Mouse (Mus musculus): ENCODE measurements around the gene Cyth2. TPM values are rescaled to one million over a fixed set of nuclear protein-coding genes. Genes with fewer than 3 reads are reported as not detected.
A peak's percentile ranks its signal among the peaks of the same experiment; 100 is the strongest.

Cyth2 gene
- polyA plus RNA-seq, 1 experiment from 2014 or later: 194 TPM

DNA sequence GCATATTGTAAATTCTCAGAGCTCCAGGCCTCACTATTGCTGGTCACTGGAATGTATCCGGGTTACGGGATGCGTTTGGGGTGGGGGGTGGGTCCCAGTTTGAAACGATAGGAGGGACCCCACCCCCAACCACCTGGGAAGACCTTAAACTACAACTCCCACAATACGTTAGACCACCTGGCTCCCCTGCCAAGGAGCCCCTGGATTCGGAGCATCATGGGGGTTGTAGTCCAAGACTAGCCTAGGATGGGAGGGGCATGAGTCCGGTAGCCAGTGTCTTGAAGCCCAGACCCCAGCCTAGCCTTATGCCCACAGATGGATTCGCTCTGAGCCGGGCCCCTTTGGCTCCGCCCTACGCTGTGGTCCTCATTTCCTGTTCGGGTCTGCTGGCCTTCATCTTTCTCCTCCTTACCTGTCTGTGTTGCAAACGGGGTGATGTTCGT lies 28.2 kb downstream of the Cyth2 start:
- H3K27me3 ChIP-seq (ENCODE audit: control insufficient read depth, insufficient read depth, low read length): no peaks in the 10 kb centered on the region
- peak overlapping the region; percentile 88 for H3K4me2 ChIP-seq (ENCODE audit: low read depth, low read length, severe bottlenecking)
- H3K4me1 ChIP-seq (replicated peaks; ENCODE audit: control insufficient read depth, insufficient read depth, low read length): peaks cover 20% of the 10 kb centered on the region
- no peak overlapping the region; the same call in 1 of the 2 replicates for H3K27ac ChIP-seq (ENCODE audit: low read depth, low read length)
- DNase-seq (ENCODE audit: low spot score): peak; percentile 83
- peak overlapping the region; percentile 85 for H3K9ac ChIP-seq (ENCODE audit: low read length)
- no peaks in the 10 kb centered on the region for H3K9me3 ChIP-seq (ENCODE audit: control insufficient read depth, low read length)
- H3K36me3 ChIP-seq (ENCODE audit: control insufficient read depth, insufficient read depth, low read length): peaks cover 15% of the 10 kb centered on the region
- peak; percentile 70 for ATAC-seq (replicated peaks; ENCODE audit: low FRiP score)
- peak overlapping the region; percentile 92 for H3K4me3 ChIP-seq (ENCODE audit: low read depth, low read length)
- under 1% methylated on average over 14 of the region's 14 CpGs for WGBS

DNA sequence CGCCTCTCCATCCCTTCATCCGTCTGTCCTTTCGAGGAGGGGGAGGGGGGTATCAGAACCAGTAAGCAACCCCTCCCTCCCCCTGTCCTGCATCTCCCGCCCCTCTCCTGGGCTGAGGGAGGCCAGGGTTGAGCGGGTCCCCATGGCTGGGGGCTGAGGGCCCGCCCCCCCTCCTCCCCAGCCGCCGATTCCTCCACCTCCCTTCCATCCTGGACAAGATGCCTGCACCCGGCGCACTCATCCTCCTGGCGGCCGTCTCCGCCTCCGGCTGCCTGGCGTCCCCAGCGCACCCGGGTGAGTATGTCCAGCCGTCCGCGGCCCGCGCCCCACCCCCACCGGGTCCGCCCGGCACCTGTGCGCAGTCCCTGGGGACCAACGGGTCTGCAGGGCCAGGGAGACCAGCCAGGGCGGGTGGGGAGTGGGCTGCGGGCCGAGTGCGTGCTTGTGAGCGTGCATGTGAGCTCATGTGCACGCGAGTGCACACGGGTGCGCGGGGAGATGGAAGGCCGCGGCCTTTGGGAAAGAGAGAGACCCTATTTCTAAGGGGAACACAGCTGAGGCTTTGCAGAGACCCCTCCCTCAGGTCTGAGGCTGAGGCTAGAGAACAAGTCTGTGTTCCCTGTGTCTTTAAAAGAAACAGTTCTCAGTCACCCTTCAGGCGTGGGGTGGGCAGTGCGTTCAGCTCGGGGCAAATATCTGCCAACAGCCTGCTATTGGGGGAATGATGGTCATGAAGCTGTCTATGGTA lies 28.8 kb downstream of the Cyth2 start:
- peaks cover 20% of the 10 kb centered on the region for H3K4me1 ChIP-seq (replicated peaks; ENCODE audit: control insufficient read depth, insufficient read depth, low read length)
- H3K27me3 ChIP-seq (ENCODE audit: control insufficient read depth, insufficient read depth, low read length): no peaks in the 10 kb centered on the region
- ATAC-seq (replicated peaks; ENCODE audit: low FRiP score) (peak; percentile 51), DNase-seq (ENCODE audit: low spot score) (peak; percentile 85)
- H3K4me2 ChIP-seq (ENCODE audit: low read depth, low read length, severe bottlenecking): peak overlapping the region; percentile 88
- peak overlapping the region; percentile 92 for H3K4me3 ChIP-seq (ENCODE audit: low read depth, low read length)
- H3K36me3 ChIP-seq (ENCODE audit: control insufficient read depth, insufficient read depth, low read length): peaks cover 15% of the 10 kb centered on the region
- H3K9ac ChIP-seq (ENCODE audit: low read length): peak overlapping the region; percentile 85
- peak overlapping the region; percentile 63 for H3K27ac ChIP-seq (ENCODE audit: low read depth, low read length)
- H3K9me3 ChIP-seq (ENCODE audit: control insufficient read depth, low read length): no peaks in the 10 kb centered on the region
- under 1% methylated on average over 41 of the region's 42 CpGs for WGBS

DNA sequence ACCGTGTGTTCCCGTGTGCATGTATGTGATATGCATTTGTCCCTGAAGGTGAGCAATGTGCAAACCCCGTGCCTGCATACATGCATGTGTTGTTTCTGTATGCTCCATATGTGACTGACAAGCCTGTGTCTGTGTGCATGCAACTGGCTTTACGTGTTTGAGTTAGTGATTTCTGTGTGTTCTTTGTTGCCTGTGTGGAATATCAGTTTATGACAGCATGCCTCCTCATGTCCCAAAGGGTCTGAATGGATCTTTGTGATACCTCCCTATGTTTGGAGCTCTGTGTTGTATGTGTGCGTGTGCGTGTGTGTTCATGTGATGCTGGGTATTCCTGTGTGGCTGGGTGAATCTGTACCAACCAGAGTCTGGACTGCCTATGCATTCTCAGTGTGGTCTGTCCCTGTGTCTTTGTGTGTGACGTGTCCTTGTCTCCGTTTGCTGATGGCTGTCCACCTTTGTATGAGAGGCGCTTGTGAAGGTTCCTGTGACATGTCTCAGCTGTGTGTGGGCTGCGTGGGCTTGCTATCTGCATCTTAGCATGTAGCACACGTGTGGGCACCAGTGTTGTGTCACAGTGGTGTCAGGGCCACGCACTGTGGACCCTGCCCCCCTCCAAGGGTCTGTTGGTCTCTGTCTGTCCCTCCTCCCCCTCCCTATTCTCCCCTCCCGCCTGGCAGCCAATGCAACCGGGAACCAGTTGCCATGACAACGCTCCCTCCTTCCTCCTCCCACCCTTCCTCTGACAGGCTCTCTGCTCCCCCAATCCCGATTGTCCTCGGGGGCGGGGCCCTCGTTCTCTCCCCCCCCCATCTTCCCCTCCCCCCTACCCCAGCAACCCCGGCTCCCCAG lies 29.6 kb downstream of the Cyth2 start, which contains the start of gene Sult2b1:
Gene Sult2b1 (minus strand): TSS at position 146 of the 849 bp plus-strand sequence.
- Histone ChIP-seq H3K4me3 (ENCODE audit: low read depth, low read length) (peak within 1 kb of the TSS; percentile 92), H3K9me3 (ENCODE audit: control insufficient read depth, low read length) (no peaks in the 10 kb centered on the region), H3K4me1 (replicated peaks; ENCODE audit: control insufficient read depth, insufficient read depth, low read length) (peaks cover 20% of the 10 kb centered on the region), H3K27me3 (ENCODE audit: control insufficient read depth, insufficient read depth, low read length) (no peaks in the 10 kb centered on the region), H3K36me3 (ENCODE audit: control insufficient read depth, insufficient read depth, low read length) (peaks cover 9% of the 10 kb centered on the region), H3K9ac (ENCODE audit: low read length) (peak within 1 kb of the TSS; percentile 85), H3K4me2 (ENCODE audit: low read depth, low read length, severe bottlenecking) (peak within 1 kb of the TSS; percentile 88), H3K27ac (ENCODE audit: low read depth, low read length) (peak within 1 kb of the TSS; percentile 63)
- DNase-seq (ENCODE audit: low spot score) (peak; percentile 95), ATAC-seq (replicated peaks; ENCODE audit: low FRiP score) (peak; percentile 47)
- WGBS: 20% methylated on average over 20 of the region's 20 CpGs

- Histone ChIP-seq H3K4me3 (ENCODE audit: low read depth, low read length) (peak within 1 kb of the TSS; percentile 92), H3K27ac (ENCODE audit: low read depth, low read length) (peak within 1 kb of the TSS; percentile 63), H3K36me3 (ENCODE audit: control insufficient read depth, insufficient read depth, low read length) (peaks cover 3% of the 10 kb centered on the region; the same call in 1 of the 2 replicates), H3K4me2 (ENCODE audit: low read depth, low read length, severe bottlenecking) (peak within 1 kb of the TSS; percentile 88), H3K4me1 (replicated peaks; ENCODE audit: control insufficient read depth, insufficient read depth, low read length) (peaks cover 25% of the 10 kb centered on the region), H3K9me3 (ENCODE audit: control insufficient read depth, low read length) (no peaks in the 10 kb centered on the region), H3K9ac (ENCODE audit: low read length) (peak within 1 kb of the TSS; percentile 70), H3K27me3 (ENCODE audit: control insufficient read depth, insufficient read depth, low read length) (0 out of 2 replicates have a peak, but pooled peaks cover 2% of the 10 kb centered on the region)
- DNase-seq (ENCODE audit: low spot score) (peak; percentile 87), ATAC-seq (replicated peaks; ENCODE audit: low FRiP score) (peak; percentile 20)
- WGBS: under 1% methylated on average over 38 of the region's 38 CpGs
Observed at GRCm38 (mm10) chr7:45783511-45784091, 30.8 kb downstream of the Cyth2 start, which contains the start of gene Lmtk3. Lmtk3 (plus strand) TSS chr7:45783738.

- DNase-seq (ENCODE audit: low spot score) (no peak), ATAC-seq (replicated peaks; ENCODE audit: low FRiP score) (no peak)
- 85% methylated on average over 4 of the region's 4 CpGs for WGBS
- H3K27ac ChIP-seq (ENCODE audit: low read depth, low read length): no peak overlapping the region
- H3K4me2 ChIP-seq (ENCODE audit: low read depth, low read length, severe bottlenecking): no peak overlapping the region
- no peak overlapping the region for H3K4me3 ChIP-seq (ENCODE audit: low read depth, low read length)
- peaks cover 23% of the 10 kb centered on the region for H3K4me1 ChIP-seq (replicated peaks; ENCODE audit: control insufficient read depth, insufficient read depth, low read length)
- no peaks in the 10 kb centered on the region for H3K9me3 ChIP-seq (ENCODE audit: control insufficient read depth, low read length)
- H3K36me3 ChIP-seq (ENCODE audit: control insufficient read depth, insufficient read depth, low read length): no peaks in the 10 kb centered on the region
- H3K9ac ChIP-seq (ENCODE audit: low read length): no peak overlapping the region
- 0 out of 2 replicates have a peak, but pooled peaks cover 2% of the 10 kb centered on the region for H3K27me3 ChIP-seq (ENCODE audit: control insufficient read depth, insufficient read depth, low read length)
Observed at GRCm38 (mm10) chr7:45782271-45782670, 32.1 kb downstream of the Cyth2 start.

DNA sequence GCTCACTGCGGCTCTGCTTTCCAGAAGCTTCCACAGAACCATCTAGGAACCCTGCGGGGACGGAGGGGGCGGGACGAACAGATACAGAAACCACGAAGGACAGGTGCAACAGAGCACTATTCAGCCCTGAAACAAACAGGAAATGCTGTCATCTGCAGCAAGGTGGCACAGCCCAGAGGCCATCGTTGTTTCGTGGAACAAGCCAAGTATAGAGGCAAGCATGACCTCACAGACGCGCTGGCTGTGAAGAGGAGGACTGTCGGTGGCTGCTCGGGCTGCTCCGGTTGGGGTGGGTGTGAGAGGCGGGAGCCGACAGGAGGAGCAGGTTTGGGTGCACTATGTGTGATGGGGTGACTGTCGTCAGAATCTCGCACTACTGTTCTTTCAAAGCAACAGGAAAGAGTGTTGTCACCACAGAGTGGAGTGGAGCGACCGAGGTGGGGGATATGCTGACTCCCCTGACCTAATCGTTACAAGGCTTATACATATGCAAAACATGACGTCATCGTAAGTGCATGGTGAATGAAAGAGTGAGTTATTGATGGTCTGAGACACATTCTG lies 35.2 kb downstream of the Cyth2 start:
- H3K9me3 ChIP-seq (ENCODE audit: control insufficient read depth, low read length): no peaks in the 10 kb centered on the region
- no peak overlapping the region for H3K9ac ChIP-seq (ENCODE audit: low read length)
- H3K4me3 ChIP-seq (ENCODE audit: low read depth, low read length): no peak overlapping the region; the same call in 1 of the 2 replicates
- peak overlapping the region; percentile 20; the same call in 1 of the 2 replicates for H3K4me2 ChIP-seq (ENCODE audit: low read depth, low read length, severe bottlenecking)
- H3K27me3 ChIP-seq (ENCODE audit: control insufficient read depth, insufficient read depth, low read length): 0 out of 2 replicates have a peak, but pooled peaks cover 2% of the 10 kb centered on the region
- whole genome bisulfite sequencing: 26% methylated on average over 22 of the region's 22 CpGs
- DNase-seq (ENCODE audit: low spot score) (no peak), ATAC-seq (replicated peaks; ENCODE audit: low FRiP score) (no peak)
- H3K4me1 ChIP-seq (replicated peaks; ENCODE audit: control insufficient read depth, insufficient read depth, low read length): peaks cover 9% of the 10 kb centered on the region
- H3K27ac ChIP-seq (ENCODE audit: low read depth, low read length): no peak overlapping the region
- no peaks in the 10 kb centered on the region for H3K36me3 ChIP-seq (ENCODE audit: control insufficient read depth, insufficient read depth, low read length)

DNA sequence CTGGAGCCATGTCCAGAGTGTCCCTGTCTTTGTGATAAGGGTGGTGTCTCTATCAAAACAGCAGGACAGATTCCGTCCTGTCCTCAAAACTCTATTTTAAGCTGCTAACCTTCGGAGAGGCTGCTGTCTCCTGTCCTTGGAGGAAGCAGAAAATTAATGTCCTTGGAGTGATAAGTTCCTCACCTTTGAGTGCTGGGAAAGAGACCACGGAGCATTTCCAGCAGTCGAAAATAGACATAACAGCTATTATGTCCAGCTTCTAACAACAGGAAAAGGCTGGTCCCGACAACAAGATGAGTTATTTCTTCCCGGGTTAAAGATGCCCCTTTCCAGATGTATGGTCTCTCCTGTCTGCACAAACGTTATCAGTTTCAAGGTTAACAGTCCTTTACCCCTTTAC lies 39.1 kb downstream of the Cyth2 start:
- H3K9me3 ChIP-seq (ENCODE audit: control insufficient read depth, low read length): no peaks in the 10 kb centered on the region
- no peak overlapping the region for H3K4me3 ChIP-seq (ENCODE audit: low read depth, low read length)
- H3K27ac ChIP-seq (ENCODE audit: low read depth, low read length): no peak overlapping the region
- 0 out of 2 replicates have a peak, but pooled peaks cover 2% of the 10 kb centered on the region for H3K27me3 ChIP-seq (ENCODE audit: control insufficient read depth, insufficient read depth, low read length)
- no peaks in the 10 kb centered on the region for H3K36me3 ChIP-seq (ENCODE audit: control insufficient read depth, insufficient read depth, low read length)
- DNase-seq (ENCODE audit: low spot score) (no peak), ATAC-seq (replicated peaks; ENCODE audit: low FRiP score) (no peak)
- no peak overlapping the region for H3K9ac ChIP-seq (ENCODE audit: low read length)
- H3K4me2 ChIP-seq (ENCODE audit: low read depth, low read length, severe bottlenecking): no peak overlapping the region
- peaks cover 5% of the 10 kb centered on the region for H3K4me1 ChIP-seq (replicated peaks; ENCODE audit: control insufficient read depth, insufficient read depth, low read length)
- 88% methylated on average over 7 of the region's 7 CpGs for WGBS

DNA sequence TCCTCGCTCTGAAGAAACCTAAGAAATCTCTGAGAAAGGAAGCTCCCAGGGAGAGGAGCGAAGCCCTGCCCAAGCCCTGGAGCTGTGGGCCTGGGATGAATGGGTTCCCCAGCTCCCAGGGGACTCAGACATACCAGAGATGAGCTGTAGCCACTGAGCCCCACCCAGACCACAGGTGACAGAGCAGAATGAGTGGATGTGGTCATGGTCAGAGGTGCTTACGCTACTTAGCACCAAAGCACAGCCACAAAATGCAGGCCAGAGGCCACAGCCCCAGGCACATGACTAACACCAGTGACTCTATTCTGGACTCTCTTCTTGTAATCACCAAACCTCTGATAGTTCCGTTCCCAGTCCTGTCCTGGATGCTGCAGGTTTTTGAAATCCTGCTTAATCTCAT lies 43.3 kb downstream of the Cyth2 start:
- Histone ChIP-seq H3K27ac (ENCODE audit: low read depth, low read length) (no peak overlapping the region), H3K27me3 (ENCODE audit: control insufficient read depth, insufficient read depth, low read length) (no peaks in the 10 kb centered on the region), H3K9ac (ENCODE audit: low read length) (no peak overlapping the region), H3K4me2 (ENCODE audit: low read depth, low read length, severe bottlenecking) (no peak overlapping the region), H3K4me1 (replicated peaks; ENCODE audit: control insufficient read depth, insufficient read depth, low read length) (no peaks in the 10 kb centered on the region), H3K4me3 (ENCODE audit: low read depth, low read length) (no peak overlapping the region), H3K9me3 (ENCODE audit: control insufficient read depth, low read length) (no peaks in the 10 kb centered on the region), H3K36me3 (ENCODE audit: control insufficient read depth, insufficient read depth, low read length) (no peaks in the 10 kb centered on the region)
- ATAC-seq (replicated peaks; ENCODE audit: low FRiP score): no peak
- WGBS: 59% methylated on average over 4 of the region's 4 CpGs
- DNase-seq (ENCODE audit: low spot score): no peak

Measured in forebrain, embryonic 11.5 days (tissue).